Mouse (Mus musculus) cerebellum, postnatal 36 days (tissue): ENCODE results near the gene Ptger4.
"Not testable (repeated sequence)": the region's sequence is repeated elsewhere in the genome, so short reads cannot be mapped to it uniquely, and the experiment has no call there.

ENCODE experiments used
- DNase-seq, 2 experiments: peaks; one replicate each; pipeline ENCODE4 v3.0.0; 2021 to 2022; ENCODE audit warnings: mixed read lengths in 2 of 2

Ptger4 gene

GRCm38 (mm10) chr15:5237012-5237660 is 6.9 kb downstream of the Ptger4 start:
- no peak for DNase-seq

GRCm38 (mm10) chr15:5236538-5236937 is 7.4 kb downstream of the Ptger4 start:
- peak; percentile 73 to 74 for DNase-seq

GRCm38 (mm10) chr15:5235527-5235926 is 8.5 kb downstream of the Ptger4 start:
- peak in 1 of 2 experiments; percentile 16 for DNase-seq

GRCm38 (mm10) chr15:5234659-5235058 is 9.3 kb downstream of the Ptger4 start:
- DNase-seq = no peak

GRCm38 (mm10) chr15:5230746-5231145 is 13.2 kb downstream of the Ptger4 start:
- not testable (repeated sequence) for DNase-seq

GRCm38 (mm10) chr15:5220491-5220890 is 23.5 kb downstream of the Ptger4 start:
- no peak for DNase-seq

- no peak for DNase-seq
Observed at GRCm38 (mm10) chr15:5209116-5209515, 34.9 kb downstream of the Ptger4 start.

- no peak for DNase-seq
Observed at GRCm38 (mm10) chr15:5205222-5205621, 38.8 kb downstream of the Ptger4 start.

- no peak for DNase-seq
Observed at GRCm38 (mm10) chr15:5196691-5197090, 47.3 kb downstream of the Ptger4 start.

GRCm38 (mm10) chr15:5195987-5196514 is 47.9 kb downstream of the Ptger4 start:
- no peak for DNase-seq

GRCm38 (mm10) chr15:5194931-5195330 is 49.1 kb downstream of the Ptger4 start:
- DNase-seq = no peak

- DNase-seq = no peak
Observed at GRCm38 (mm10) chr15:5194446-5194845, 49.5 kb downstream of the Ptger4 start.

GRCm38 (mm10) chr15:5193833-5194232 is 50.2 kb downstream of the Ptger4 start:
- DNase-seq = no peak

GRCm38 (mm10) chr15:5189504-5190093 is 54.4 kb downstream of the Ptger4 start:
- peak in 1 of 2 experiments; percentile 14 for DNase-seq

- DNase-seq = no peak
Observed at GRCm38 (mm10) chr15:5188029-5188428, 56.0 kb downstream of the Ptger4 start.

GRCm38 (mm10) chr15:5187116-5187515 is 56.9 kb downstream of the Ptger4 start:
- no peak for DNase-seq

GRCm38 (mm10) chr15:5186293-5186675 is 57.7 kb downstream of the Ptger4 start:
- DNase-seq = no peak

- peak; percentile 80 to 84 for DNase-seq
Observed at GRCm38 (mm10) chr15:5185366-5186292, 58.4 kb downstream of the Ptger4 start, which contains the start of gene Ttc33. Ttc33 (plus strand) TSS chr15:5185525.

- peak in 1 of 2 experiments; percentile 11 for DNase-seq
Observed at GRCm38 (mm10) chr15:5184668-5185330, 59.2 kb downstream of the Ptger4 start.

- DNase-seq = no peak
Observed at GRCm38 (mm10) chr15:5173217-5173820, 70.7 kb downstream of the Ptger4 start.

GRCm38 (mm10) chr15:5165121-5165773 is 78.7 kb downstream of the Ptger4 start:
- DNase-seq = no peak

- DNase-seq = no peak
Observed at GRCm38 (mm10) chr15:5158827-5159226, 85.2 kb downstream of the Ptger4 start.
